Mouse (Mus musculus): ENCODE data around the gene Cbr4. TPM values are rescaled to one million over a fixed set of nuclear protein-coding genes. Genes with fewer than 3 reads are reported as not detected.
A peak's percentile ranks its signal among the peaks of the same experiment; 100 is the strongest.

Gene Cbr4
- polyA plus RNA-seq (2015; fragmentation: Nextera tagmentation; extraction: Ambion mirVana), result 17.9 and 19.3 TPM in 2 replicates

GRCm38 (mm10) chr8:61487597-61488156 is at the start of gene Cbr4:
Cbr4 (plus strand) TSS chr8:61487734.
- Histone ChIP-seq H3K36me3 (no peaks in the 10 kb centered on the region), H3K27me3 (no peaks in the 10 kb centered on the region), H3K4me2 (peak within 1 kb of the TSS; percentile 87), H3K4me1 (replicated peaks) (peaks cover 8% of the 10 kb centered on the region), H3K27ac (replicated peaks) (peak within 1 kb of the TSS; percentile 95), H3K4me3 (peak within 1 kb of the TSS; percentile 78), H3K9me3 (no peaks in the 10 kb centered on the region), H3K9ac (peak within 1 kb of the TSS; percentile 85)
- 2% methylated on average over 29 of the region's 29 CpGs for WGBS
- peak; percentile 95 for ATAC-seq (ENCODE audit: low FRiP score, low read depth)

GRCm38 (mm10) chr8:61442988-61443387 is 44.5 kb upstream of the Cbr4 start:
- Histone ChIP-seq H3K36me3 (no peaks in the 10 kb centered on the region), H3K4me2 (no peak overlapping the region), H3K27me3 (no peaks in the 10 kb centered on the region), H3K4me3 (no peak overlapping the region), H3K4me1 (replicated peaks) (peaks cover 23% of the 10 kb centered on the region), H3K27ac (replicated peaks) (no peak overlapping the region), H3K9me3 (no peaks in the 10 kb centered on the region), H3K9ac (no peak overlapping the region)
- ATAC-seq (ENCODE audit: low FRiP score, low read depth), result peak; percentile 43; the same call in 1 of the 2 replicates
- 55% methylated on average over 3 of the region's 3 CpGs for WGBS

GRCm38 (mm10) chr8:61444358-61444757 is 43.2 kb upstream of the Cbr4 start:
- WGBS, result 35% methylated on average over 3 of the region's 3 CpGs
- 0 out of 2 replicates have a peak overlapping the region, but pooled peaks have one; percentile 12 for H3K27ac ChIP-seq (replicated peaks)

GRCm38 (mm10) chr8:61446329-61446728 is 41.2 kb upstream of the Cbr4 start:
- peak; percentile 70 for ATAC-seq (ENCODE audit: low FRiP score, low read depth)
- 15% methylated on average over 15 of the region's 15 CpGs for WGBS
- Histone ChIP-seq H3K9ac (no peak overlapping the region), H3K27me3 (no peaks in the 10 kb centered on the region), H3K4me2 (peak overlapping the region; percentile 43), H3K4me3 (peak overlapping the region; percentile 10; the same call in 1 of the 2 replicates), H3K4me1 (replicated peaks) (peaks cover 26% of the 10 kb centered on the region), H3K9me3 (no peaks in the 10 kb centered on the region), H3K36me3 (no peaks in the 10 kb centered on the region), H3K27ac (replicated peaks) (peak overlapping the region; percentile 76)

More at GRCm38 (mm10) chr8:61444358-61444757, 43.2 kb upstream of the Cbr4 start:
- ATAC-seq (ENCODE audit: low FRiP score, low read depth), result no peak
- Histone ChIP-seq H3K4me3 (no peak overlapping the region), H3K4me2 (no peak overlapping the region), H3K27me3 (no peaks in the 10 kb centered on the region), H3K9me3 (no peaks in the 10 kb centered on the region), H3K9ac (no peak overlapping the region), H3K4me1 (replicated peaks) (peaks cover 26% of the 10 kb centered on the region), H3K36me3 (no peaks in the 10 kb centered on the region)

DNA sequence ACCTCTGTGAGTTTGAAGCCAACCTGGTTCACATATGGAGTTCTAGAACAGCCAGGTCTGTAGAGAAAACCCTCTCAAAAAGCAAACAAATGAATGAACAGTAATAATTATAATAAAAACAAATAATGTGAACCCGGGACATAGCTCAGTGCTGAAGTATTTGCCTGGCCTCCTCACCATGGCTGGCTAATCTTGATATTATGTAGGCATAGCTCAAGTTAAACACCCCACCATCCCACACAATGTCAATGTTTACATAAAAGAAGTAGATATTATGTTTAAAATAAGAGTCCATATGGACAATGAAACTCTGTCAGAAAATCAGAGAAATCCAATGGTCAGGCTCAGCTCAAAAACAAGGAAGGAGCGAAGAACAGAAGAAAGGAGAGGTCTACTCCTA is 39.4 kb upstream of the Cbr4 start:
- no peak for ATAC-seq (ENCODE audit: low FRiP score, low read depth)

DNA sequence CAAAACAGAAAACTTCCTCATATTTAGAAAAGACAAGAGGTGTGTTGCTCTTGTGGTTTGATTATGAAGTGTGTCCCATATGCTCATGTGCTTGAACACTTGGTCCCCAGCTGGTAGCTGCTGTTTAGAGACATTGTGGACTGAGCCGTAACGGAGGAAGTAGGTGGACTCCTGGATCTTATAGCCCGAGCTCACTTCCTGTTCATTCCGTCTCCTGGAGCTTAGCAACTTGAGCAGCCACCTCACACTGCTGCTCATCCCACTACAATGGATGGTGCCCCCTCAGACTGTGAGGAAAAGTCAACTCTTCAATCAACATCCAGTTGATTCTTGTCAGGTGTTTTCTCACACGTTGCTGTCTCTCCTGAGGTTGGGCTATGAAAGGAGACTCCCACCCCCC is 38.7 kb upstream of the Cbr4 start:
- no peak for ATAC-seq (ENCODE audit: low FRiP score, low read depth)
- H3K9ac ChIP-seq, result no peak overlapping the region
- H3K27me3 ChIP-seq, result no peaks in the 10 kb centered on the region
- H3K4me3 ChIP-seq, result no peak overlapping the region
- no peaks in the 10 kb centered on the region for H3K36me3 ChIP-seq
- no peak overlapping the region for H3K4me2 ChIP-seq
- WGBS, result 73% methylated on average over 5 of the region's 5 CpGs
- peaks cover 26% of the 10 kb centered on the region for H3K4me1 ChIP-seq (replicated peaks)
- H3K9me3 ChIP-seq, result no peaks in the 10 kb centered on the region
- H3K27ac ChIP-seq (replicated peaks), result no peak overlapping the region

More for the DNA sequence above, 39.4 kb upstream of the Cbr4 start:
- Histone ChIP-seq H3K4me2 (no peak overlapping the region), H3K4me1 (replicated peaks) (peaks cover 26% of the 10 kb centered on the region), H3K27me3 (no peaks in the 10 kb centered on the region), H3K9me3 (no peaks in the 10 kb centered on the region), H3K36me3 (no peaks in the 10 kb centered on the region), H3K27ac (replicated peaks) (no peak overlapping the region), H3K4me3 (no peak overlapping the region), H3K9ac (no peak overlapping the region)
- WGBS, result 83% methylated on average over 2 of the region's 2 CpGs

GRCm38 (mm10) chr8:61450916-61451575 is 36.5 kb upstream of the Cbr4 start:
- 84% methylated on average over 9 of the region's 9 CpGs for WGBS
- peaks cover 15% of the 10 kb centered on the region for H3K4me1 ChIP-seq (replicated peaks)
- ATAC-seq (ENCODE audit: low FRiP score, low read depth), result no peak
- H3K27me3 ChIP-seq, result no peaks in the 10 kb centered on the region
- H3K36me3 ChIP-seq, result no peaks in the 10 kb centered on the region
- no peaks in the 10 kb centered on the region for H3K9me3 ChIP-seq
- no peak overlapping the region for H3K9ac ChIP-seq
- no peak overlapping the region for H3K4me3 ChIP-seq
- no peak overlapping the region for H3K27ac ChIP-seq (replicated peaks)
- H3K4me2 ChIP-seq, result no peak overlapping the region

GRCm38 (mm10) chr8:61451721-61452337 is 35.7 kb upstream of the Cbr4 start:
- Histone ChIP-seq H3K36me3 (no peaks in the 10 kb centered on the region), H3K4me3 (no peak overlapping the region), H3K9me3 (no peaks in the 10 kb centered on the region), H3K27ac (replicated peaks) (no peak overlapping the region), H3K9ac (no peak overlapping the region), H3K4me1 (replicated peaks) (peaks cover 7% of the 10 kb centered on the region; the same call in 1 of the 2 replicates), H3K4me2 (no peak overlapping the region), H3K27me3 (no peaks in the 10 kb centered on the region)
- 68% methylated on average over 8 of the region's 8 CpGs for WGBS
- 0 out of 2 replicates have a peak, but pooled peaks have one; percentile 28 for ATAC-seq (ENCODE audit: low FRiP score, low read depth)

DNA sequence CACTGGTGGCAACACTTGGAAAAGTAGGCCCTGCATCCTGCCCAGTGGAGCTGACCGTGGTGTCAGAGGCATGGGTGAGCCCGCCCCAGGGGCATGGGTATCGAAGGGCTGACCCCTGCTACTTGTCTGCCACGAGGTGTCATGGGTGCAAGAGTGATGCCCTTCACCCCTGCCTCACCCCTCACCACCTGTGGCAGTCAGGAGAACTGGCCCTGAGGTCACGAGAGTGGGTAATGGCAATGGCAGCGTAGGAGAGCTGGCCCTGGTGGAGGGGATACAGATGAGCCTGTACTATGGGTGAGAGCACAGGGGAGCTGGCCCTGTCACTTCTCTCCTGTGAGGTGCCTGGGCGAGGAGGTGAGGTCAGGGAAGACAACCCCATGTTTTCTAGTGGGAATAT is 27.8 kb upstream of the Cbr4 start:
- Histone ChIP-seq H3K36me3 (no peaks in the 10 kb centered on the region), H3K4me2 (no peak overlapping the region), H3K4me3 (no peak overlapping the region), H3K27ac (replicated peaks) (no peak overlapping the region), H3K4me1 (replicated peaks) (no peaks in the 10 kb centered on the region), H3K27me3 (no peaks in the 10 kb centered on the region), H3K9ac (no peak overlapping the region), H3K9me3 (no peaks in the 10 kb centered on the region)
- WGBS, result 87% methylated on average over 7 of the region's 7 CpGs
- no peak for ATAC-seq (ENCODE audit: low FRiP score, low read depth)

- H3K27ac ChIP-seq (replicated peaks), result no peak overlapping the region
- H3K9ac ChIP-seq, result no peak overlapping the region
- H3K36me3 ChIP-seq, result no peaks in the 10 kb centered on the region
- H3K9me3 ChIP-seq, result no peaks in the 10 kb centered on the region
- ATAC-seq (ENCODE audit: low FRiP score, low read depth), result no peak
- 80% methylated on average over 5 of the region's 5 CpGs for WGBS
- 0 out of 2 replicates have a peak, but pooled peaks cover 5% of the 10 kb centered on the region for H3K4me1 ChIP-seq (replicated peaks)
- no peak overlapping the region for H3K4me2 ChIP-seq
- no peak overlapping the region for H3K4me3 ChIP-seq
- H3K27me3 ChIP-seq, result no peaks in the 10 kb centered on the region
These were observed 25.3 kb upstream of the Cbr4 start for GRCm38 (mm10) chr8:61462221-61462620.

- no peak for ATAC-seq (ENCODE audit: low FRiP score, low read depth)
- no peaks in the 10 kb centered on the region for H3K9me3 ChIP-seq
- no peak overlapping the region for H3K4me3 ChIP-seq
- no peaks in the 10 kb centered on the region for H3K36me3 ChIP-seq
- H3K4me1 ChIP-seq (replicated peaks), result 0 out of 2 replicates have a peak, but pooled peaks cover 13% of the 10 kb centered on the region
- 67% methylated on average over 2 of the region's 2 CpGs for WGBS
- no peak overlapping the region for H3K9ac ChIP-seq
- no peak overlapping the region for H3K27ac ChIP-seq (replicated peaks)
- H3K27me3 ChIP-seq, result no peaks in the 10 kb centered on the region
- no peak overlapping the region for H3K4me2 ChIP-seq
These were observed 23.1 kb upstream of the Cbr4 start for GRCm38 (mm10) chr8:61464393-61464792.
